Mouse (Mus musculus) left cerebral cortex, adult 8-10 months (tissue): ENCODE measurements around the gene Dnaic2. TPM values are rescaled to one million over a fixed set of nuclear protein-coding genes. Genes with fewer than 3 reads are reported as not detected.

Source experiments
- DNase-seq, 2 experiments: peaks; one replicate each; pipeline ENCODE4 v3.0.0; 2022; ENCODE audit warnings: low spot score in 2 of 2
- total RNA-seq, 4 experiments: library from RNA; stranded (reverse); gene quantifications; 2 replicates each; pipeline ENCODE4 v1.2.4; 2022

Dnaic2 gene
- 1 to 10 TPM; 1.7 to 3.0 (median 2.5) TPM for total RNA-seq

DNA sequence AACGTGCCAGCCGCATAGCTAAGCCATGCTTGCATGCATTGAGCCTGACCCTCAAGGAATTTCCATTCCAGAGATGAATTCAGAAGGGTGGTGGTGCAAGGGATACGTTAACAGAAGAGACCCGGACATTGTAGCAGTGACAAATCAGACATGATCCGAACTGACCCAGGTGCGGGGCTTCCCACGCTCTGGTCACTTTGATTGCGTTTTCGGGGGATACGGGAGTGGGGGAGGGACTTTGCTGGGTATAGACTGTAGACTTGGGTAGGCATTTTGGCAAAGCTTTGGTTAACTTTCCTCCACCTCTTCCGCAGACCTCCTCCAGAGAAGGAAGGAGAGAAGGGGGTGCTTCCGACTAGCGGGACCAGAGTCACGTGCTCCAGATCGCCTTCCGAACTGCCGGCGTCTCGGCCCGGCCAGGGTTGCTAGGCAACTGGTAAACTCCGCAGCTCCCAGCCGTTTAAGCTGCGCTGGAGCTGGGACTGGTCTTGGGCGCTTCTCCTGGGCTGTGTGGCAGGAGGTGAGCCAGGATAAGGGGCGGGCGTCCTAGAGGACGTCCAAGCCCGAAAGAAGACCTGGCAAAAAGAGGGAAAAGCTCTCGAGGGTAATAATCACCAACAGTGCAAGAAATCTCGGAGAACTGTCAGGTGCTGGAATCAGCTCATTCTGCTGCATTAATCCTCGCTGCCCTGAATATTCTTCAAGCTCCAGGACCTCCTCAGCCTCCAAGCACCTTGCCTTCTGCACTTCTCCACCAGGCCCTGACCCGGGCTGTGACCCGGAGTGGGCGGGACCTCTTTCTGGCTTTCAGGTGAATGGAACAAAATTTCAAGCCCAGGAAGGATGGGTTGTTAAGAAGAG is at the start of gene Dnaic2:
TSS of gene Dnaic2 (plus strand) at position 444 of the 861 bp plus-strand sequence.
- peak; percentile 37 to 72 for DNase-seq

DNA sequence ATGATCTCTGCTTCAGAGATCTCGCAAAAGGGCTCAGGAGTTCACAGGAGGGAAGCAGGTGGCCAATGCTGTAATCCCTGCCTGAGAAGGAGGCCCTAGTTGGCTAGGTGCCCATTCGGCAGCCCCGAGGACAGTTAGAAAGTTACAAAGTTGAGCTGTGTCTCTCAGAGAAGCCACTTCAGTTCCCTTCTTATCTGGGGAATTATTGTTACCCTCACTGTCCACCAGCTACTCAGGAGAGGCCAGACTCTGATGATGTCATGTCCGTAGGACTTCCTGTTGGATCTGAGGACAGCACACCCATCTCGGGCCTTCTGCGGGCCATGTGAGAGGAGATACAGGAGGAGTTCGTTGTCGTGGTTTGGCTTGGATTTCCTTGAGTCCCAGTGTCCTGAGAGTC is 47.6 kb upstream of the Dnaic2 start:
- DNase-seq: no peak

DNA sequence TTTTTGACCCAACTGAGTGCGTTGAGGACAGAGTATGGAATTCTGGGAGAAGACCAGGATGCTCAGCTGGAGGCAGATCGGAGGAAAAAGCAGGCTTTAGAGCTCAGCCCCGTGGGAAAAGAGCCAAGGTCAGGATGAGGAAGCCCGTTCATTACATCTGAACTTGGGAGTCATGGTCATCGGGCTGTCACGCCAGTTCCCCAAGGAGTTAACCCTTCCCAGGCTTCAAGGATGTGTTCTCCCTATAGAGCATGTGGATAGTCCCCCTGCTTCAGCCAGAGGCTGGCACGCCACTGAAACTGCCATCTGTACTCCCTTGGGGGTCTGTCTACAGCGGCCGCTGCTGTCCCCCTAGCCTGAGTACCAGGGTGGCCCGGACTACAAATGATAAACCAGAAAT is 46.9 kb upstream of the Dnaic2 start:
- DNase-seq: no peak

DNA sequence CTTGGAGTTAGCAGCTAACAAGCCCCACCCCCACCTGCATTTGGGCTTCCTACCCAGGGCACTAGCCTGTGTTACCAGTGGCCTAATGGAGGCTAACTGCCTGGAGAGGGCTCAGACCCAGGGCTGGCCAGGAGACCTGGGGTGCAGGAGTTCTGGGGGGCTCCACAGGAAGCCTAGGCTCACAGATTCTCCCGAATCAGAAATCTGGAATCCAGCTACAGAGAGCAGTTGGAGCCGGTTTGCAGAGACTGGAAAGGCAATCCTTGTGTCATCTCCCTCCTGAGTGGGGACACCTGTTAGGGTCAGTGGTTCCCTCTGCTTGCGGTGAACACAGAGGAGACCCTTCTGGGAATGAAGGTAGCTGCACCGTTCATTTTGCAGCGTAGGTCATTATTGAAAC is 46.2 kb upstream of the Dnaic2 start:
- DNase-seq: no peak

DNA sequence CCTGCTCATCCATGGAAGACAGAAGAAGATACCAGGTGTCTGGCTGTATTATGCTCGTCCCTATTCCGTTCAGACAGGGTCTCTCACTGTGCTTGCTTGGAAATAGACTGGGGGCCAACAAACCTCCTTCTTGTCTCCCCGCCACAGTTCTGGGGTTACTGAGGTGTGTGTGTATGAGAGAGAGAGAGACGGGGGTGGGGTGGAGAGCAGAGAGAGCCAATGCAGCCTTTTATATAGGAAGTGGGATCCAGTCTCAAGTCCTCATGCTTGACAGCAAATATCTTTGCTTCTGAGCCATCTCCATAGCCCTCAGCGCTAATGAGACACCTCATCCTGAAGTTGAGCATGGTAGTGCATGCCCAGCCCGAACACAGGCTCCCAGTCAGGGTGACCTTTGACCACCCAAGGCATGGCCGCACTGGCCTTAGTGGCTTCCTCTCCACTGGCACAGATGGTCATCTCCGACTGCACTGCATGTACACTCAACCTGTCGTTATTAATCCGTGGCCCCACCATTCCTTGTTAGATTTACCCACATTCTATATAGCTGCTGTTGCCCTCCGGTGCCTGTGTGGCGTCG is 44.8 kb upstream of the Dnaic2 start:
- no peak for DNase-seq

DNA sequence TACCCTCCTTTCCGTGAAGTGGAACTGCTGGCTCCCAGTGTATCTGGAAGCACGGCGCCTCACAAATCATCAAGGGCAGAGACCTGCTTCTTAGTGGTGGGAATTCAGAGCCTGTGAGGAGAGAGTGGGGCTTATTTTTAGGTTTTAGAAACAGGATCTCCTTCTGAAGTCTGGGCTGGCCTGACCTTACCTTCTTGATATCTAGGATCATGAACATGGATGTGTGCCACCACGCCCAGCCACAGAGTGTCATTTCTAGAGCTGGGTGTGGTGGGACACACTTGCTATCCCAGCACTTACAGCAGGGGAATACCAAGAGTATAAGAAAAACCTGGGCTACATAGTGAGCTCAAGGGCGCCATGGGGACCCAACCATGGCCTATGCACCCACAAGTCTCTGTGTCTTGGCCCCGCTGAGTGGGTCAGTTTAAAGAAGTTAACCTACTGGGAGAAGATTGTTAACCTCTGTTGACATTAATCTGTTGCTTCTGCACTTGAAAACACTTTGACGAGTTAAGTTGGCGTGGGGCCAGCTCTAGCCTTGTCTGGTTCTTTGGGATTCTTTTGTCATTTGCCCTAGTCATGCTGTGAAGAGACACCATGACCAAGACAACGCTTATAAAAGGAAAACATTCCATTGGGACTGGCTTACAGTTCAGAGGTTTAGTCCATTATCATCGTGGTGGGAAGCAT is 44.0 kb upstream of the Dnaic2 start:
- no peak for DNase-seq

DNA sequence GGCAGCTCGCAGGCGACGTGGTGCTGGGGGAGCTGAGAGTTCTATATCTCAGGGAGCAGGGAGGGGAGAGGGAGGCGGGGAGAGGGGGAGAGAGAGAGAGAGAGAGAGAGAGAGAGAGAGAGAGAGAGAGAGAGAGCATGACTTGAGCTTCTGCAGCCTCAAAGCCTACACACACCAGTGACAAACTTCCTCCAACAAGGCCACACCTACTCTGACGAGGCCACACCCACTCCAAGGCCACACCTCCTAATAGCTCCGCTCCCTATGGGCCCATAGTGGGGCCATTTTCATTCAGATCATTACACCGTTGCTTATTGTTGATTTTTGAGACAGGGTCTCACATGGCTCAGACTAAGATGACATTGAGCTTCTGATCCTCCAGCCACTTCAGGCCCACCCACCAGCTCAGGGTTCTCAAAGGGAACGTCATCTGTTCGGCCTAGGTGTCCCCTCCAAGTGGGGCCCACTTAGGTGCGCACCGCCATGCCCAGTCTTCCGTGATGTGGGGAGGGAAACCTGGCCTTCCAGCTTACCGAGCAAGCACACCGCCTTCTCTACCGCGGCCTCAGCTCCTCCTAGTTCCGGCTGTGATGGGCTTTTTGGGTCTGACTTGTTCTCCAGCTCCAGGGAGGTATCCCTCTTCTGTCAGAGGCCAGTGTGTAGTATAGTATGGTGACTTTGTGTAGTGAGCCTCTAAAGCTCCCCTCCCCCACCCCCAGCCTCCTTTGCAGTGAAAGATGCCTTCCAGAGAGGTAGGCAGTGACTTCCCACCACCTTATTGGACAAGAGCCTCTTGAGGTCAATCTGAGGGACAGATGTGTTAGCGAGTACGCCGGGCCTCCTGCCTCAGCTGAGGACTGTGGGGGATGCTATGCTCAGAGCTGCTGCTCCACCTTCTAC is 43.2 kb upstream of the Dnaic2 start:
- no peak for DNase-seq

DNA sequence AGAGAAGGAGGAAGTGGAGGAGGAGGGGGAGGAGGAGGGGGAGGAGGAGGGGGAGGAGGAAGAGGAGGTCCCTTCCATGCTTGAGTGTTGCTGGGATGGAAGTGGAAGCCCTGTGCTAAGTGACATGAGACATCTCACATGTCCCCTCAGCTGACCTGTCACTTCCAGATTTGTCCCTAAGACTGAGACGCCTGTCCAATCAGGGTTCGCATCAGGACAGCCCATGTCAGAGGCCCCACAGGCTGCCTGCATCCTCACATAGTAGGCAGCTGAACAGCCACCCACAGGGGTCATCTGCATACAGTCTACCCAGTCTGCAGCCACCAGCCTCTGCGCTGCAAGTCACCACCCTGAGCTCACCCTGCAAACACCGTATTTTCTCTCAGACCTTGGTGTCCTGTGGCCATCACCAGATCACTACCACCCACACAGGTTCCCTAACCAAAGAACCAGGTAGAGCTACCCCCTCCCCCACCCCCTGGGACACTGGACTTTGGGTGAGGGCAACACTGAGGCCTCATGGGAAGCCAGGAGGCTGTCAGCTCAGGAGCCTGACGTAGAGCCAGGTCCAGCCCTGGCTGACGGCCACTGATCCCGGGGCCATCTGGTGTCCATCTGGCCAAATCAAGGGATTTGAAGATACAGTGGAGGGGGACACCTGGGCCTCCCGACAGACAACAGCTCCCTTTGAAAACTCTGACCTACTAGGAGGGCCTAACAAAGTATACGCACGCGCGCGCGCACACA is 42.4 kb upstream of the Dnaic2 start:
- DNase-seq: no peak

DNA sequence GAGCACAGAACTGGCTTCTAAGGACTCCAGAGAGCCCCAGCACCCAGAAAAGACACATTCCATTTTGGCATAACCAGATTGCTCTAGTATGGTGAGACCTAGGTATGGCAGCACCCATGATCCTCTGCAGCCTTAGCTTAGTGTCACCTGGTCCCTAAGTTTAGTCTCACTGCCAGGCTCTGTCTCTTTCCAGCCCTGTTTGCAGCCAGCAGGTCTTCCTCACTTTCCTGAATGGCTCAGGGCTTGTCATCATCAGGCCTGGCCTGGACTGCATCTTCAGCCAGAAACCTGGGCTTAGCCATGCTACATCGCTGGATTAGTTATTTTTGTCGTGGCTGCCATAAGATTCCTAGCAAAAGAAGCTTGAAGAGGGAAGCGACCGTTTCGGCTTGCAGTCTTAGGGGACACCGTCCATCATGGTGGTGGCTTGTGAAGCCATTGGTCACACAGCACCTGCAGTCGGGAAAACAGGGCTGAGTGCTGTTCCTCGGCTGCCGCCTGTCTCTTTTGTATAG is 41.6 kb upstream of the Dnaic2 start:
- DNase-seq: no peak

DNA sequence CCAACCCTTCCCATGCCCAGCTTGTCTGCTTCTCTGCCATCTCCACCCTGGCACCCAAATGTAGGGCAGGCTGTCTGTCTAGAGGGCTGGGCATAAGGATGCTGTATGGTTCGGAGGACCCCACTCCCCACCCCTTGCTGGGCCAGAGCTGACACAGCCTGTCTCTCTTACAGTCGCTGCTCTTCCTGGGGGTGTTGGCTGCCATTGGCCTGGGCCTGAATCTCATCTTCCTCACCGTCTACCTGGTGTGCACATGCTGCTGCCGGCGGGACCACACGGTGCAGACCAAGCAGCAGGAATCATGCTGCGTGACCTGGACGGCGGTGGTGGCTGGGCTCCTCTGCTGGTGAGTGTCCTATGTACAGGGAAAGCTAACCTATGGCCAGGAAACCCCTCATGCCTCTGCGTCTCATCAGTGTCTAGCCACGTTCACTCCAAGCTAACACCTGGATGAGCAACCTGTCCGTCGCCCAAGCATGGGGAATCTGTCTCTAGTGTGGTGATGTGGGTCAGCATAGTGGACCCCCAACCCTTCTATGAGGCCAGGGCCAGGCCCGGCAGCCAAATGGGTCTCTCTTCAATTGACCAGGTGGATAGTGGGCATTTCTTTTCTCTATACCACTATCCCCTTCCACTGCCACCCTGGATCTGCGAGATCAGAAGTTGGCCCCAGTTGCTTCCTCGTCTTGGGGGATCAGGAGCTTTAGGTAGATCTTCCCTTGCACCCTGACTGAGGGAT is 40.8 kb upstream of the Dnaic2 start:
- no peak for DNase-seq

DNA sequence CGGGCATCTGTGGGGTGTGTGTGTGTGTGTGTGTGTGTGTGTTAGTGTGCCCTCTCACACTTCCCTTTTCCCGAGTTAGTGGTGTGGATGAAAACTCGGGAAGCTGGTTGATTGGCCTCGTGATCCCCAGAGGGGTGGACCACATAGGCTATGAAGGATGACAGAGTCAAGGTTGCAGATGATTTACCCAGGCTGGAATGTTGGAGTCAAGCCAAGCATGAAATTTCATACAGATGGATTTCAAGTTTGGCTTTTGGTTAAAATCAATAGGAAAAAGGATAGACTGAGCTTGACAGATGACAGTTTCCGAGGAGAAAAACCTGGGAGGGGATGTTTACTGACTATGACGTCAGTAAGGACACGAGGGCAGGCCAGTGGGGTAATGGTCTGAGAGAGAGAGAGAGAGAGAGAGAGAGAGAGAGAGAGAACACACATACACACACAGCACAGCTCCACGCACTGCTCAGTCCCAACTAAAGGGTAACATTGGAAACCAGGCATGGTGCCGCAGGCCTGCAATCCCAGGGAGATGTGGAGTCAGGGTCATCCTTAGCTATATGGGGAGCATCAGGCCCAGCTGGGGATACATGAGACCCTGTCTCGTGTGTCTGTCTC is 39.5 kb upstream of the Dnaic2 start:
- no peak for DNase-seq

DNA sequence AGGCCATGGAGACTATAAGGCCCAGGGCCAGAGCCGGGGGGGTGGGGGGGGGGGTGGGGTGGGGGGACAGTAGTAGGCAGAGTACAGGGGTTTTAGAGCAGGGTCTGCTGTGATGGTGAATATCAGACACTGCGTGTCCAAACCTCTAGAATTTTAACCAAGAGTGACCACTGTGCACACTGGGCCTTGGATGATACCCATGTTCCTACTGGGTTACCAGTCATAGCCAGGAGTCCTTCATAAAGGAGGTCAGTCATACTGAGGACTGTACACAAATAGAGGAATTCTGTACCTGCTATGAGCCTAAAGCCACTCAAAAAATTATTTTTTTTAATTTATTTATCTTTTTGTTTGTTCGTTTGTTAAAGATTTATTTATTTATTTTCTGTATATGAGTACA is 38.5 kb upstream of the Dnaic2 start:
- DNase-seq: no peak

DNA sequence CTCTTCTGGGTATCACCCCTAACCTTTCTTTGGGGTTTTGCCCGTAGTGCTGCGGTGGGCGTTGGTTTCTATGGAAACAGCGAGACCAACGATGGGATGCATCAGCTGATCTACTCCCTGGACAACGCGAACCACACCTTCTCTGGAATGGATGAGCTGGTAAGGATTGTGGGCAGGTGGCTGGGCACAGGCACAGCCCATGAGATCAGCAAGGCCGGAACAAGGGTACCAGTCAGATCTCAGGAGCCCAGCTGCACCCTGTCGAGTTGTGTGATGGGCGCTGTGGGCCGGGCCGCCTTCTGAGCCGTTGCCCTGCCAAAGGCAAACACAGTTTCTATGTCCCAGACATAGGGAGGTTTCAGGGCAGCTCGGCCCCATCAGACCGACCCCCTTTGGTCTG is 37.0 kb upstream of the Dnaic2 start:
- peak in 1 of 2 experiments; percentile 59 for DNase-seq

DNA sequence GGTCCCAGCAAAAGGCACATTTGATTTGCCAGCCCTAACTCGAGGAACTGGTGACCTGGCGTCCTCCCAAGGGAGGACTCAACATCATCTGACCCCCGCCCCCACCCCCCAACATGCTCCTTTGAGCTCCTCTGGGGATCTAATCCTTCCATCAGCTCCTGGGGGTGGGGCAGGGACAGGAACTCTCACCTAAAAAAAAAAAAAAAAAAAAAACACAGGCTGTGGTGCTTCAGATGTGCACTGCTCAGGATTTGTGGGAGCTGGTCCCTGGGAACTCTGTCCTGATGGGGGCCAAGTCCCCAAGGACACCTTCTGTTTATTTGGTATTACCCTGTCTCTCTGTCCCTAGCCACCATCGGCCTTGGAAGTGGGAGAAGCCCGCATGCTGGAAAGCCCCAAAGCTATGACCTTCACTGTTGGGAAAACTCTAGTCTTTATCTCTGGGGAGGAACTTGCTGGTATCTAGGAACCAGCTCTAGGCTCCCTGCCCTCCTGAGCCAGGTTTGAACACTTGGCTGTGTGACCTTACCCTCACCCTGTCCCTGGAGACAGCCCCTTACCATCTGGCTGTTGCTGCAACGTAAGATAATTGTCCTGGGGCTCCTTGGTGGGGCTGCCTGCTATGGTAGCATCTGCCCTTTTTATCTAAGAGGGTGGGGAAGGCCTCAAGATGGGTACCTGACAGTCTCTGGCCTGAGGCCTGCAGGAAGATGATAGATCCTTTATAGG is 35.6 kb upstream of the Dnaic2 start:
- DNase-seq: no peak

DNA sequence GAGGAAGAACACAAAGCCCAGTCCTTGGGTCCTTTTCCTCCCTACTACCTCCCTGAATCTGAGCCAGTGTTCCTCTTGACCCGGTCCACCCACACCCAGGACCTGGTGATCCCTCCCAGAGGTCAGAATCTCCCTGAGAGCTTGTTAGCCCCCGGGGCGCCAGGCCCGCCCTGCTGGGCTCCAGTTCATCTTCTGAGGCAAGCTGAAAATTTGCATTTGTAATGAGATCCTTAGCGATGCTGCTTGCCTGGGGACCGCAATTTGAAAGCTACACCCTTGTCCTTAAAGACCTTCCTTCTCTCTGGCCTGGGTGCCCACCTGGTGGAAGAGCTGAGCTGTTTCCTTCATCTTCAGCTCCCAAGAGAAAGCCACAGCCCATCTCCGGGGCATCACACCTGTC is 34.6 kb upstream of the Dnaic2 start:
- no peak for DNase-seq

DNA sequence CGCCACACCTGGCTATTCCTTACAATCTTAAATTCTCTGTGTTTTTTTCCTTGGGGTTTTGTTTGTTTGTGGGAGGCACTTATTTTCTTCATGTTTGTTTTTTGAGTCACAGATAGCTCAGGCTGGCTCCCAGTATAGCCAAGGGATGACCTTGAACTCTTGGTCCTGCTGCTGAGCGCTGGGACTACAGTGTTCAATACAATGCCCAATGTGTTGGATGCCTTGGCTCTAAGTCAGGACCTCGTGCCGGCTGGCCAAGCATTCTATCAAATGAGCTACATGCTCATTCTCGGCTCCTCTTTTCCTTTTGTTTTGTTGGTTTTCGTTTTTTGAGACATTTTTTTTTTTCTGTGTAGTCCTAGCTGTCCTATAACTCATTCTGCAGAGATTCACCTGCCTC is 33.8 kb upstream of the Dnaic2 start:
- no peak for DNase-seq

DNA sequence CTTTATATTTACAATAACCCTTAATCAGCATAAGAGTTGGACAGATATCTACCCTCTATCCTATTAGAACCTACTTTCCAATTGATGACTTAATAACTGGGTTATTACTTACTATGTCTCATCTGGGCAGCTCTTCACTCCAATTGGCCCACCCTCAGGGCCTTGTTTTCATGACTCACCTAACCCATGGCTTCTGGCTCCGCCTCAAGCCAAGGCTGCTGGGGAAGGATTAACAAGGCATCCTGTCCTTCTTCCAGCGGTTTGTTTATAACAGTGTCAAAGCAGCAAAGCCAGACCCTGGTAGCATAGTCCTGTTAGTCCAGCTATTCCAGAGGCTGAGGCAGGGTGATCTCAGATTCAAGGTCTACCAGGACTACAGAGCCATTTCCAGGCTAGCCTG is 32.8 kb upstream of the Dnaic2 start:
- DNase-seq: no peak

DNA sequence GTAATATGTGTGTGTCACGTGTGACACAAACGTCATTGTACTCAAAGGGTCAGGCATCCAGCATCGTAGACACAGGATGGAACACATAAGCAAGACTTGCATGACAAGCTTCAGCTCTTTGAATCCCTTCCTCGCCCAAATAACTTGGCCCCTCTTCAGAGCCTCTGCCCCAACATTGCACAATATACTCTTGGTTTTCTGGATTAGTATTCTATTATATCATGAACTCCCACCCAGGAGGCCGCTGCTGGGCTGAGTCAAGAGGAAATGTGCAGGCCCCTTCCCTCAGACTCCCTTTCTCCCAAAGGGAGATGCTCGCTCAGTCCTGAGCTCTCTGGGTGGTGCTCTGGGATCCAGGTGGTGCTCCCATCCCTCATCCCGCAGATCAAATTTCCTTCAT is 28.7 kb upstream of the Dnaic2 start:
- no peak for DNase-seq

DNA sequence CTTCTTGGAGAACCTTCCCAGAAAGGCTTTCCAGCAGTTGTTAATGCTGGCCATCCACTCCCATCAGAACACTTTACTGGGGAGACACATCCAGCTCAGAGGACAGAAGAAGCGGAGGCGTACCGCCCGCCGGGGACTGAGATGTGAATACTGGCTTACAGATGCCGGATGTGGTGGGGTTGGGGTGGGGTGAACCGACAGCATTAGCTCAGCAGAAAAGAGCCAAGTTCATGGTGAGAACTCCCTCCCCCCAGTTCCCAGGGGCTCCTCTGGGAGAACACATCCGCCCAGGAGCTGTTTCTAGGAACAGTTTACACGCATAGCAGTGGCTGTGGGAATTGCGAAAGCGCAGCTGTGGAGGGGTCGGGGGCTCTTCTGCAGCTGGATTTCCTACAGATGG is 27.7 kb upstream of the Dnaic2 start:
- DNase-seq: no peak
